Mouse (Mus musculus) liver, embryonic 11.5 days (tissue): ENCODE measurements around the gene 2900011O08Rik. TPM values are rescaled to one million over a fixed set of nuclear protein-coding genes. Genes with fewer than 3 reads are reported as not detected.
"Not testable (repeated sequence)": the region's sequence is repeated elsewhere in the genome, so short reads cannot be mapped to it uniquely, and the experiment has no call there.

Experiments
- ATAC-seq: fragments of 200-750 bp; cut with Nextera tagmentation; replicated peaks from 2 replicates; pipeline ENCODE4 v1.8.0; 2017; ENCODE audit warnings: moderate number of reproducible peaks, mild to moderate bottlenecking, moderate TSS enrichment, moderate library complexity; ENCODE audit not compliant: low FRiP score
- DNase-seq: peaks from one replicate; pipeline ENCODE4 v3.0.0-alpha.2; 2017; ENCODE audit warnings: low spot score
- H3K27ac ChIP-seq: fragments of 300-500 bp; sonication (generic); 2 replicates; pipeline ENCODE4 v1.5.1; 2014; ENCODE audit warnings: mild to moderate bottlenecking, low read depth, low read length, control low read depth
- H3K27me3 ChIP-seq: fragments of 300-500 bp; sonication (generic); replicated peaks from 2 replicates; pipeline ENCODE4 v1.6.1; 2014; ENCODE audit warnings: low read length, mixed read lengths; ENCODE audit not compliant: control insufficient read depth, insufficient read depth
- H3K36me3 ChIP-seq: fragments of 300-500 bp; sonication (generic); 2 replicates; pipeline ENCODE4 v1.6.1; 2014; ENCODE audit warnings: mild to moderate bottlenecking, low read length, moderate library complexity, mixed read lengths; ENCODE audit not compliant: control insufficient read depth, insufficient read depth
- H3K4me1 ChIP-seq: fragments of 300-500 bp; sonication (generic); replicated peaks from 2 replicates; pipeline ENCODE4 v1.6.1; 2014; ENCODE audit warnings: low read length, mixed read lengths; ENCODE audit not compliant: control insufficient read depth, insufficient read depth
- H3K4me2 ChIP-seq: fragments of 300-500 bp; sonication (generic); 2 replicates; pipeline ENCODE4 v1.6.1; 2014; ENCODE audit warnings: mild to moderate bottlenecking, control low read depth, moderate library complexity
- H3K4me3 ChIP-seq: fragments of 300-500 bp; sonication (generic); 2 replicates; pipeline ENCODE4 v1.5.1; 2014; ENCODE audit warnings: low read depth, low read length, control low read depth
- H3K9ac ChIP-seq: fragments of 300-500 bp; sonication (generic); 2 replicates; pipeline ENCODE4 v1.6.1; 2014; ENCODE audit warnings: low read depth, low read length, control low read depth
- H3K9me3 ChIP-seq: fragments of 300-500 bp; sonication (generic); 2 replicates; pipeline ENCODE4 v1.6.1; 2016; ENCODE audit warnings: low read length, inconsistent platforms, mixed read lengths; ENCODE audit not compliant: control insufficient read depth
- WGBS: fragments of 180-500 bp; shearing (Covaris S2); extraction: QIAGEN DNeasy Blood & Tissue Kit; methylation state at CpG from one replicate; pipeline ENCODE4 v1.1.7; 2014; 5-methylcytosine and 5-hydroxymethylcytosine counted together
- polyA plus RNA-seq: library from polyadenylated mRNA; unstranded; fragments of >200 nt; fragmentation: Nextera tagmentation; extraction: Ambion mirVana; gene quantifications from 2 replicates; pipeline ENCODE4 v1.2.1, GENCODE M21; 2014

Gene 2900011O08Rik
- polyA plus RNA-seq, 1 experiment from 2014 or later = 0.85 TPM

DNA sequence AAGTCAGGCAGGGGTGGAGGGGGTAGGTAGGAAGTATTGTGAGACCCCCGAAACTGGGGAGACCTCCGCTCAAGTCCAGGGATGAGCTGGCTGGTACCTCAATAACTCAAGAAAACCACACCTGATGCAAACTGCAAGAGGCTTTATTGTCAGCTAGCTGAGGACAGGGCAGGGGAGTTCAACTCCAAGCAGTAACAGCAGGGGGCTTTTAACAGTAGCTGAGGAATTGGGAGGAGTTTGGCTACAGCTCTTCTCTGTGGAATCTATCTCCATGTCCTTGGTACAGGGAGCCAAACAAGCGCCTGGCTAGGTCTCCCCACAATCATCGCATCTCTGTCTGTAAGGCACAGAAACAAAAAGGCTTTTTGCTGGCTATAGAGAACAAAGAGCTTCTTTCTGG is 80.2 kb downstream of the 2900011O08Rik start:
- not testable (repeated sequence) for H3K9me3 ChIP-seq, DNase-seq
- 86% methylated on average over 4 of the region's 4 CpGs for WGBS

DNA sequence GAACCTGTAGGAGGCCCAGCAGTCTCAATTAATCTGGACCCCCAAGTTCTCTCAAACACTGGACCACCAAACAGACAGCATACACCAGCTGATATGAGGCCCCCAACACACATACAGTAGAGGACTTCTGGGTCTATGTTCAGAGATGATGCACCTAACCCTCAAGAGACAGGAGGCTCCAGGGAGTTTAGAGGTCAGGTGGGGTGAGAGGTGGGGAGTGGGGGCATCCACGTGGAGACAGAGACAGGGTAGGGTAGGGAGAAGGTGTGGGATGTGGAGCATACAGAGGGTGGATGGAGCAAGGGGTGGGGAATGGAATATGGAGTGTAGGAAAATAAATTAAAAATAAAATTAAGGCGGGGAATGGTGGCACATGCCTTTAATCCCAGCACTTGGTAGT is 82.3 kb downstream of the 2900011O08Rik start:
- H3K4me1 ChIP-seq, H3K4me2 ChIP-seq, DNase-seq, H3K27ac ChIP-seq, H3K9ac ChIP-seq, H3K4me3 ChIP-seq, ATAC-seq, H3K36me3 ChIP-seq, H3K9me3 ChIP-seq, H3K27me3 ChIP-seq: not testable (repeated sequence)
- 60% methylated on average over 2 of the region's 2 CpGs for WGBS

More for the DNA sequence above, 80.2 kb downstream of the 2900011O08Rik start:
- not testable (repeated sequence) for H3K4me2 ChIP-seq, H3K4me1 ChIP-seq, H3K27ac ChIP-seq, H3K27me3 ChIP-seq, H3K9ac ChIP-seq, ATAC-seq, H3K36me3 ChIP-seq, H3K4me3 ChIP-seq

DNA sequence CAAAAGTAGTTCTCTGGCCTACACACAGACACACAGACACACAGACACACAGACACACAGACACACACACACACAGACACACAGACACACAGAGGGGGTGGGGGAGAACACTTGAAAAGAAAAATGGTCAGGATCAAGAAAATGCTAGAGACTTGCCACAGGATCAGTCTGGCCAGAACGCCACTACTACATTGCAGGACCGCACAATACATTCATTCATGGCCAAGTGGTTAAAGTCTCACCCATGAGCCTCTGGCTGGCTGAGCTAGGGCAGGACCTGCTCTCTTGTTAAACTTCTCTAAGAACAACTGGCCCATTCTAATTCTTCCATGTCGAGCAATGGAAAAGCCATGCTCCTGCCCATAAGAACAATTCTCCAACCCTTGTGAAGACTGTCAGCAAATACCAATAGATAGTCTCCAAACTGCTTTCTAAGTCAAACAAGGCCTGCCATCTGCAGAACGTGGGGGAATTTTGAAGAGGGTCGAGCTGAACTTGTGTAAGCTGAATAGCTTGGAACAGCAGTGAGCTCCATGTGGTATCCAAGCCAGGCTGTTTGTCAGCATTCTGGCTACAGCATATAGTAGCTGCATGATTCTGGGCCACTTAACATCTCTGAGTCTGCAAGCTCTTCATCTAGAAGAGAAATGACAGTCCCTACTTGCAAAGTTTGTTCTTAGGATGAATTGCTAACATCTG is 84.2 kb downstream of the 2900011O08Rik start:
- no peak overlapping the region for H3K9ac ChIP-seq
- WGBS = 72% methylated on average over 5 of the region's 5 CpGs
- no peaks in the 10 kb centered on the region for H3K4me1 ChIP-seq
- no peak overlapping the region for H3K27ac ChIP-seq
- ATAC-seq (no peak), DNase-seq (no peak)
- H3K4me3 ChIP-seq = no peak overlapping the region
- no peaks in the 10 kb centered on the region for H3K36me3 ChIP-seq
- no peak overlapping the region for H3K4me2 ChIP-seq
- H3K27me3 ChIP-seq = no peaks in the 10 kb centered on the region
- H3K9me3 ChIP-seq = no peaks in the 10 kb centered on the region

DNA sequence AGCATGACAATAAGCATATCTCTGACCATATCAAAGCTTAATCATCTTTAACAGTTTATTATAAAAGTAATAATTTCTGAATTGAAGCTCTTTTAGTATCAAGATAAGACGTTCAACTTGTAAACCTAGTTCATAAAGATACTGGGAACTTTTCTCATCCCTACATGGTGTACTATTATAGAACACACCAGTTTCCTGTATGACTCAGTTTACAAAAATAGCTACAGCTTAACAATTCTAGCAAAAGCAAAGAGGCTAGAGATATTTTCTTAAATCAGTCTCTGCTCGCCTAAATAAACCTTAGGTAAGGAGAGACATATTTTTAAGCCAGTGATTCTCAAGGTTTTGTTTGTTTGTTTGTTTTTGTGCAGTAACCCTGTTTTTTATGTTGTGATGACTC is 96.5 kb downstream of the 2900011O08Rik start:
- H3K4me2 ChIP-seq = no peak overlapping the region
- H3K9ac ChIP-seq = no peak overlapping the region
- H3K4me1 ChIP-seq = no peaks in the 10 kb centered on the region
- H3K9me3 ChIP-seq = no peaks in the 10 kb centered on the region
- no peak overlapping the region for H3K4me3 ChIP-seq
- no peak overlapping the region for H3K27ac ChIP-seq
- 68% methylated on average over 2 of the region's 2 CpGs for WGBS
- ATAC-seq (no peak), DNase-seq (no peak)
- H3K27me3 ChIP-seq = no peaks in the 10 kb centered on the region
- no peaks in the 10 kb centered on the region for H3K36me3 ChIP-seq

DNA sequence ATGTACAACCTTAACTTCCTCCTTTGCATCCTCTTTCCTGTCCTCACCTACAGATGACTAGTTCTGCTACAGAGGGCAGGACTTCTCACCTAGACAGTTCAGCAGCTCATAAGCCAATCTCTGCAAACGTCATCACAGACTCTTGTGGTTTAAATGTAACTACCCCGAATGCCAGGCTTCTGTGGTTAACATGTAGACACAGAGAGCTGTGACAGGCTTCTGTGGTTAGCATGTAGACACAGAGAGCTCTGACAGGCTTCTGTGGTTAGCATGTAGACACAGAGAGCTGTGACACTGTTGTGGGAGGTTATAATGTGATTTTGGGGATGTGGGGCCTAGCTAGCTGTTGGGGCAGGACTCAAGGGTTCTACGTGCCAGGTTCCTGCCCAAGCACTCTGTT is 101.8 kb downstream of the 2900011O08Rik start:
- H3K9me3 ChIP-seq = no peaks in the 10 kb centered on the region
- H3K36me3 ChIP-seq = no peaks in the 10 kb centered on the region
- no peaks in the 10 kb centered on the region for H3K27me3 ChIP-seq
- no peak overlapping the region for H3K4me2 ChIP-seq
- WGBS = 52% methylated on average over 3 of the region's 3 CpGs
- no peak overlapping the region for H3K4me3 ChIP-seq
- H3K9ac ChIP-seq = no peak overlapping the region
- no peak for ATAC-seq
- no peak for DNase-seq
- H3K27ac ChIP-seq = no peak overlapping the region
- no peaks in the 10 kb centered on the region for H3K4me1 ChIP-seq

DNA sequence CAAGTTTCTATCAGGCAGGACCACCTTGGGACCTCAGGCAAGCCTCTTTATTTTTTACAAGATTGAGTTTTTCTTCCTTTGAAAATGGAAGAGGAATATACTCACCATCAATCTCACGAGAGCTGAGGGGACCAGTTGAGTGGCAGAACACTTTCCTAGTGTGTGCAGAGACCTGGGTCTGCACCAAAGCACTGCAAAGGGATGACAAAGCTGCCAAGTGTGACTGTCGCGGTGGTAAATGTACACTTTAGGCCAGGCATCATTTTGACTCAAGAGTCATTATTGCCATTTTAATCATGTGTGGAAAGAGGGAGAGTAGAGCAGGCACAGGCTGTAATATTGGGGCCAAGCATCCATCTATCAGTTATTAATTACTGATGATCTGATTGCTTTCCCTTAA is 102.9 kb downstream of the 2900011O08Rik start:
- ATAC-seq = no peak
- 81% methylated on average over 3 of the region's 3 CpGs for WGBS
- H3K27me3 ChIP-seq = no peaks in the 10 kb centered on the region

DNA sequence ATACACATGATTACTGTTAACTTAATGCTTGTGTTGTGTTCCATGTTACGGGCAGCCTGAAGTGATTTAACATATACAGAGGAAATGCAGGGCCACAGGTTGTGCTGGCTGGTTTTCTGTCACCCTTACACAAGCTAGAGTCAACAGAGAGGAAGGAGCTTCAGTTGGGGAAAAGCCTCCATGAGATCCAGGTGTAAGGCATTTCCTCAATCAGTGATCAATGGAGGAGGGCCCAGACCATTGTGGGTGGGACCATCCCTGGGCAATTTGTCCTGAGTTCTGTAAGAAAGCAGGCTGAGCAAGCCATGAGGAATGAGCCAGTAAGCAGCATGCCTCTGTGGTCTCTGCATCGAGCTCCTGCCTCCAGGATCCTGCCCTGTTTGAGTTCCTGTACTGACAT is 105.4 kb downstream of the 2900011O08Rik start:
- H3K27me3 ChIP-seq = no peaks in the 10 kb centered on the region
- H3K9ac ChIP-seq = no peak overlapping the region
- no peak overlapping the region for H3K4me3 ChIP-seq
- no peaks in the 10 kb centered on the region for H3K36me3 ChIP-seq
- no peak for DNase-seq
- H3K4me2 ChIP-seq = no peak overlapping the region
- 60% methylated on average over 2 of the region's 2 CpGs for WGBS
- H3K4me1 ChIP-seq = no peaks in the 10 kb centered on the region
- H3K9me3 ChIP-seq = no peaks in the 10 kb centered on the region
- no peak for ATAC-seq
- no peak overlapping the region for H3K27ac ChIP-seq

More for the DNA sequence above, 102.9 kb downstream of the 2900011O08Rik start:
- DNase-seq = no peak
- Histone ChIP-seq H3K36me3 (no peaks in the 10 kb centered on the region), H3K4me1 (no peaks in the 10 kb centered on the region), H3K9me3 (no peaks in the 10 kb centered on the region), H3K27ac (no peak overlapping the region), H3K9ac (no peak overlapping the region), H3K4me2 (no peak overlapping the region), H3K4me3 (no peak overlapping the region)

DNA sequence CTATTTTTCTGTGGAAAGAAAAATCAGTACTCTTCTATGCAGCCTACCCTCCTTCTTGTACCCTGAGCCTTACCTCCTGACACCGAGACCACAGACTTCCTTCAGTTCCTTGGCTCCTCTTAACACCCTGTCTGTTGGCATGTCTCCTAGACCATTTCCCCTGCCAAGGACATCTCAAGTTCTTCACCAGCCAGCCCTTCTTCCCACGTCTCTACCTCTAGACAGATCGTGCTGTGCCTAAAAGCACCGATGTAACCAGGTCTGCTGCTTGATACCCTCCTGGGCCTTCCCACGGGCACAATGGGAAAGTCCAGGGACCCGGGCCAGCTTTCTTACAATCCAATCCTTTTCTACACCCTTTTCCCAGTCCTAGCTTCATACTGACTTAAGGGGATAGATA is 119.5 kb downstream of the 2900011O08Rik start:
- no peaks in the 10 kb centered on the region for H3K4me1 ChIP-seq
- H3K9ac ChIP-seq = no peak overlapping the region
- H3K4me2 ChIP-seq = no peak overlapping the region
- ATAC-seq (no peak), DNase-seq (no peak)
- peaks cover 3% of the 10 kb centered on the region; the same call in 1 of the 2 replicates for H3K36me3 ChIP-seq
- H3K4me3 ChIP-seq = no peak overlapping the region
- 86% methylated on average over 6 of the region's 6 CpGs for WGBS
- H3K27ac ChIP-seq = no peak overlapping the region
- no peaks in the 10 kb centered on the region for H3K27me3 ChIP-seq
- no peaks in the 10 kb centered on the region for H3K9me3 ChIP-seq

DNA sequence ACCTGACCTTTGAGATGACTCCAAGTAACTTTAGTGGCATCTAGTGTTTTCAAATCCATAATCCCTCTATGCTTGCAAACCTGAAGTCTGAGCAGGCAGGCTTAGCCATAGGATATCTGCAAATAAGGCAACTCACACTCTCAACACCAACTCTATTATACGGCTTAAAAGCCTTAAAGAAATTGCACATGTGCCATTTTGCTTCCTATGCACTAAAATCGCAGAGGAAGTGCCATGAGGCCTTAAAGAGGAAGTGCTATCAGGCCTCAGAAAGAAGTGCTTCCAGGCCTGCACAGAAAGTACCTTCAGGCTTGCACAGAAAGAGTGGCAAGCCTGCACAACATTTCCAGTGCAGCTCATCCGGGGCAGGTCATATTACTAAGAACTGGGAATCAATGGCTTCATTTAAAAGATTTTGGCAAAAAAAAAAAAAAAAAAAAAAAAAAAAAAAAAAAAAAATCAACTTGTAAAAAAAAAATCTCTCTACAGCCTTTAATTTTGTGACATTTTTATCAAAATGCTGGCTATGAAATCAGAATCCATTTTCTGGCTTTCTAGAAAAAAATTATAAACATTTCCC is 123.3 kb downstream of the 2900011O08Rik start:
- H3K27me3 ChIP-seq = no peaks in the 10 kb centered on the region
- H3K27ac ChIP-seq = no peak overlapping the region
- no peak overlapping the region for H3K4me3 ChIP-seq
- ATAC-seq (no peak), DNase-seq (no peak)
- H3K36me3 ChIP-seq = peaks cover 13% of the 10 kb centered on the region
- no peak overlapping the region for H3K9ac ChIP-seq
- H3K4me1 ChIP-seq = no peaks in the 10 kb centered on the region
- no peak overlapping the region for H3K4me2 ChIP-seq
- H3K9me3 ChIP-seq = no peaks in the 10 kb centered on the region
- 55% methylated on average over 3 of the region's 3 CpGs for WGBS
